Mouse (Mus musculus) monocyte, adult 2 months (primary cell): ENCODE measurements around the gene Aqp2.

Experiments
- DNase-seq, 2 experiments: peaks; one replicate each; pipeline ENCODE4 v3.0.0; 2022; ENCODE audit warnings: low spot score in 2 of 2, low read depth in 1 of 2

Aqp2 gene

DNA sequence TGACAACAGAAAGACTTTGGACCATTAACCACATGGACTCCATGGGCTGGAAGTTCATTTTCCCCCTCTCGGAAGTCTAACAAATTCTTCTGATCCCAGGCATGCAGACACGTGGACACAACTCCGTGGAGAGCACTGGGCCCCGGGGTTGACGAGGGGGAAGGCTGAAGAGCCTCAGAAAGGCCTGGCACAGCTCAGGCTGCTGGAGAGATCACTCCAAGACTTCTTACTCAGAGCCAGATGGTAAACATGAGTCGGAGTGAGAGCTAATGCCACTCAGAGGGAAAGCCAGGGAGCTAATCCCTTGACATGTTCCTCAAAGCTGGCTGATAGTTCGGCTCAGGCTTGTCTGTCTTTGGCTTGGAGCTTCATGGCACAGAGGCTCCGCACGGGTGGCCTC, 36.4 kb downstream of the Aqp2 start:
- no peak for DNase-seq

DNA sequence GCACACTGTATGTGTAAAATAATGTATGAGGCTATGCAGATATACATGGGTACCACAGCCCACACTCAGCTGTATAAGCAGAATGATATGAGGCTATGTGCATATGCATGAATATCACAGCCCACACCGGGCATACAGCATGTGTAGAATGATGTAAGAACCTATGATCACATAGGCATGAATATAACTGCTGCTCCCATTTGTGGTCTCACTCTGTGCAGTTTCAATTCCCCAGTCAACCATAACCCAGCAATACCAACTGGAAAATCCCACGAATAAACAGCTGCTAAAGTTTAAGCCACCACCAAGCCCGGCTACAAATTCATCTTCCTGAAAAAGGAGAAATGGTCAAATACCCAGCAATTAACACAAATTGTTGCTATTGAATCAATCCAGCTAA, 39.7 kb downstream of the Aqp2 start:
- DNase-seq = no peak

DNA sequence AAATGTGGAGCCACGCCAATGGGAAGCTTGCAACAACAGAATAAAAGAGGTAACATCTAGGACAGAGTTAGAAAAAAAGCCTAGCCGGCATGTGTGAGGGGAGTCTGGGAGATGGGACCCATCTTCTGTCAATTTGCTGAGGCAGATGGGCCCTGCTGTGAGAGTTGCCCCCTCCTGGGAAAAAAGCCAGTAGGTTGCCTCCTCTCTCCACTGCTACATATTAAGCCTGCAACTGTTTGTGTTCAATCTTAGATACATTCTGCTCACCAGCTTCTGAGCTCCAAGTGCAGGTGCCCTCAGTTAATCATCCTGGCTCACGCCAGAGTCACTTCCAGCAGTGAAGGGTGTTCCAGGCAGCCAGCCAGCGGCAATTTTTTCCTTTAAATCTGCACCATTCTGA, 41.0 kb downstream of the Aqp2 start:
- no peak for DNase-seq

DNA sequence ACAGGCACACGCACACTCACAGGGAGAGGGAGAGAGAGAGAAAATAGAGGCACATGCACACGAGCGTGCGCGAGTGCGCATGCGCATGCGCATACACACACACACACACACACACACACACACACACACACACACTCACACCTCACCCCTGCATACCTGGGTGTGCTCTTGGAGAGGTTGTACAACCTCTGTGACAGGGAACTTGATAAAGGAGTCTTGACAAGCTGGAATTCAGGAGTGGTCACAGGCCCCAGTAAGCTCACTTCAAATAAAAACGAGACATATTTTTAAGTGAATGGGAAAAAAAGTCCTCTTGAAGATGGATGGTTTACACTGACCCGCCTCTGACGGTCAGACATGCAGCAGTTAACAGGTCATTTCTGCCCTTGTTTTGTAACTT, 43.2 kb downstream of the Aqp2 start:
- DNase-seq = no peak

DNA sequence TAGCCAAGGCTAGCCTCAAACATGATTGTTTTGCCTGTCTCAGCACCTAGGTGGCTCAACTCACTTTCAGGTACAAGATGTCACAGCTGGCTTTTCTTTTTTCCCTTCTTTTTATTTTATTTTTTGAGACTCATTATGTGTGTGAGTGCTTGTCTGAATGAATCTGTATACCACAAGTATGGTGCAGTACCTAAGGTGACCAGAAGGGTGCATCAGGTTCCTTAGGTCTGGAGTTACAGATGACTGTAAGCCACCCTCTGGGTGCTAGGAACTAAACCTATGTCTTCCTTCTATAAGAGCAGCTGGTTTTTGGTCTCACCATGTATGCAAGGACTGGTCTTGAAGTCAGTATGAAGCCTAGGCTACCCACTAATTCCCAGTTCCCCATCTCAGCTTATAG, 52.8 kb downstream of the Aqp2 start:
- no peak for DNase-seq
